Mouse (Mus musculus): Measurements from ENCODE around the gene Tmem132c.

Tmem132c gene

GRCm38 (mm10) chr5:127416536-127416935, 174.9 kb downstream of the Tmem132c start:
- no peak for DNase-seq (ENCODE audit: low spot score)

GRCm38 (mm10) chr5:127423936-127424335, 182.3 kb downstream of the Tmem132c start:
- no peak for DNase-seq (ENCODE audit: low spot score)

- DNase-seq (ENCODE audit: low spot score): no peak
Observed at GRCm38 (mm10) chr5:127429124-127429523, 187.5 kb downstream of the Tmem132c start.

- no peak for DNase-seq (ENCODE audit: low spot score)
Observed at GRCm38 (mm10) chr5:127431561-127431960, 190.0 kb downstream of the Tmem132c start.

GRCm38 (mm10) chr5:127436836-127437235, 195.2 kb downstream of the Tmem132c start:
- no peak for DNase-seq (ENCODE audit: low spot score)

GRCm38 (mm10) chr5:127438639-127439038, 197.0 kb downstream of the Tmem132c start:
- no peak for DNase-seq (ENCODE audit: low spot score)

GRCm38 (mm10) chr5:127441963-127442362, 200.4 kb downstream of the Tmem132c start:
- DNase-seq (ENCODE audit: low spot score): no peak

- DNase-seq (ENCODE audit: low spot score): no peak
Observed at GRCm38 (mm10) chr5:127453580-127453979, 212.0 kb downstream of the Tmem132c start.

GRCm38 (mm10) chr5:127454068-127454467, 212.5 kb downstream of the Tmem132c start:
- no peak for DNase-seq (ENCODE audit: low spot score)

- no peak for DNase-seq (ENCODE audit: low spot score)
Observed at GRCm38 (mm10) chr5:127456076-127456475, 214.5 kb downstream of the Tmem132c start.

GRCm38 (mm10) chr5:127468151-127468550, 226.5 kb downstream of the Tmem132c start:
- no peak for DNase-seq (ENCODE audit: low spot score)

- DNase-seq (ENCODE audit: low spot score): no peak
Observed at GRCm38 (mm10) chr5:127470351-127470750, 228.7 kb downstream of the Tmem132c start.

- DNase-seq (ENCODE audit: low spot score): no peak
Observed at GRCm38 (mm10) chr5:127471902-127472301, 230.3 kb downstream of the Tmem132c start.

- no peak for DNase-seq (ENCODE audit: low spot score)
Observed at GRCm38 (mm10) chr5:127473706-127474105, 232.1 kb downstream of the Tmem132c start.

GRCm38 (mm10) chr5:127474856-127475255, 233.2 kb downstream of the Tmem132c start:
- no peak for DNase-seq (ENCODE audit: low spot score)

GRCm38 (mm10) chr5:127477790-127478189, 236.2 kb downstream of the Tmem132c start:
- no peak for DNase-seq (ENCODE audit: low spot score)

- DNase-seq (ENCODE audit: low spot score): no peak
Observed at GRCm38 (mm10) chr5:127478322-127478721, 236.7 kb downstream of the Tmem132c start.

- DNase-seq (ENCODE audit: low spot score): no peak
Observed at GRCm38 (mm10) chr5:127480931-127481330, 239.3 kb downstream of the Tmem132c start.

- DNase-seq (ENCODE audit: low spot score): peak; percentile 65
Observed at GRCm38 (mm10) chr5:127481416-127481815, 239.8 kb downstream of the Tmem132c start.

- DNase-seq (ENCODE audit: low spot score): no peak
Observed at GRCm38 (mm10) chr5:127482342-127482741, 240.7 kb downstream of the Tmem132c start.

- DNase-seq (ENCODE audit: low spot score): no peak
Observed at GRCm38 (mm10) chr5:127483955-127484659, 242.5 kb downstream of the Tmem132c start.

- DNase-seq (ENCODE audit: low spot score): no peak
Observed at GRCm38 (mm10) chr5:127484813-127485486, 243.3 kb downstream of the Tmem132c start.

GRCm38 (mm10) chr5:127487190-127487589, 245.6 kb downstream of the Tmem132c start:
- no peak for DNase-seq (ENCODE audit: low spot score)

- no peak for DNase-seq (ENCODE audit: low spot score)
Observed at GRCm38 (mm10) chr5:127488666-127489065, 247.1 kb downstream of the Tmem132c start.
